Mouse (Mus musculus) brain, embryonic 14.5 days (tissue): Measurements from ENCODE around the gene Mbnl2. TPM values are rescaled to one million over a fixed set of nuclear protein-coding genes. Genes with fewer than 3 reads are reported as not detected.

Source experiments
- DNase-seq: peaks from one replicate; pipeline ENCODE4 v3.0.0-alpha.2; 2011; ENCODE audit warnings: low read depth
- CTCF ChIP-seq: fragments of 200-500 bp; IDR thresholded peaks from 2 replicates; pipeline ENCODE4 v1.5.1; 2012; ENCODE audit warnings: inconsistent platforms, mild to moderate bottlenecking, moderate library complexity, borderline replicate concordance; ENCODE audit not compliant: insufficient read depth, insufficient read length; ENCODE audit errors: extremely low read depth
- POLR2A ChIP-seq: fragments of 200-500 bp; IDR thresholded peaks from 2 replicates; pipeline ENCODE4 v1.6.1; 2012; ENCODE audit warnings: mild to moderate bottlenecking, inconsistent platforms, borderline replicate concordance; ENCODE audit not compliant: poor library complexity, insufficient read depth, insufficient read length, severe bottlenecking; ENCODE audit errors: extremely low read depth
- polyA plus RNA-seq: library from polyadenylated mRNA; depleted of rRNA; stranded (reverse); fragments of >200 nt; gene quantifications from 2 replicates; pipeline ENCODE4 v1.2.3, GENCODE M21; 2012

The Mbnl2 gene
- polyA plus RNA-seq, 1 experiment: 20.2 TPM

GRCm38 (mm10) chr14:120390231-120390944 is 114.9 kb downstream of the Mbnl2 start:
- DNase-seq: no peak
- peak; percentile 9; the same call in 1 of the 2 replicates for TF ChIP-seq CTCF
- no peak for TF ChIP-seq POLR2A

DNA sequence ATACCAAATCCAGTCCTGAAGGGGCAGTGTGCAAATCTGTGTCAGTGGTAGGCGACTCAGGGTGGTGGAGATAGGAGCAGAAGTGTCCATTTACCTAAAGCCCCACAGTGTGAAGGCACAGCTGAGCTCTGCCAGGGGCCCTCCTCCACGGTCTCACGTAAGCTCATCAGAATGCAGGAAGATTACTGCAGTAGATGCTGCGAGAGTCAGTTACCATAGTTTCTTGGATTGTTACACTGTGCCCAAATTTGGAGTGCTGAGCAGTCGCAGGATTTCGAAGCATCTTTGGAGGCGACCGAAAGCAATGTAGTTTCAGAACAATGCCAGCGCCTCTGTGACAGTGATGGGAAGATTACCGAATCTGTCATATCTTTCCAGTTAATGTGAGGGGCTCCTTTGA is 116.2 kb downstream of the Mbnl2 start:
- TF ChIP-seq POLR2A: no peak
- TF ChIP-seq CTCF: no peak
- peak; percentile 45 for DNase-seq

DNA sequence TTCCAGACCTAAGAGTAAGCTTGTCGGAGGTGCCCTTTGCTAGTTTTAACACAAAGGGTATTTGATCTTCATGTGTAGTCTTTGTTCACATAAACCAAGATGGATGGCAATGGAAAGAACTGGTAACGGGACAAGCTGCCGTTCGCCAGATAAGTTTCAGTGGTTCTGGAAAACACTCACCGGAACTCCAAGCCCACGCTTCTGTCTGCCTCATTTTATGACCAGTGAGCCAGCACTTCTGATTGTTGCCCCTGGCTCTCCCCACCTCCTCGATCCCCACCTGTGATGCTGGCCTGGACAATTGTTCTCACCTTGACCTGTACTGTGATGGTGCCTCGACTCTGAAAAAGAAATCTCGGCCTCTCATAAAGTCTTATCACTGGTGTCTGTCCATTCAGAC is 117.0 kb downstream of the Mbnl2 start:
- TF ChIP-seq POLR2A: no peak
- TF ChIP-seq CTCF: no peak
- no peak for DNase-seq

- TF ChIP-seq CTCF (no peak), POLR2A (no peak)
- no peak for DNase-seq
Measured at GRCm38 (mm10) chr14:120393441-120393840, 118.0 kb downstream of the Mbnl2 start.

DNA sequence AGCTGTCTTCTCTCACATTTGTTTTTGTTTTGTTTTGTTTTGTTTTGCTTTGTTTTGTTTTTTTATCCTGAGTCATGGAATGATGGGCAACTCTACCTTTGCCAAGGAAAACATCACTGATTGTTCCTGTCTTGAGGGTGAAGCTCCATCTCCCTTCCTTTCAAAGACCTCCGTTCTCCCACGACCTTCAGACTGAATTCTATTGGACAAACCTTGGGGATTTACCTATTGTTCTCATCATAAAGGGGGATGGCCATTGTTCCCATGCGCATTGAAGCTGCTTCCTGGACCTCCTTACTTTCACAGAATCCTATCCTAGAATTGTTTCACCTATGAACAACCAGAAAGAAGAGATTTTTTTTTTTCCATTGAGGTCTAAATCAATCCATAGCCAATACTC is 118.7 kb downstream of the Mbnl2 start:
- TF ChIP-seq CTCF: no peak
- TF ChIP-seq POLR2A: no peak
- DNase-seq: no peak

DNA sequence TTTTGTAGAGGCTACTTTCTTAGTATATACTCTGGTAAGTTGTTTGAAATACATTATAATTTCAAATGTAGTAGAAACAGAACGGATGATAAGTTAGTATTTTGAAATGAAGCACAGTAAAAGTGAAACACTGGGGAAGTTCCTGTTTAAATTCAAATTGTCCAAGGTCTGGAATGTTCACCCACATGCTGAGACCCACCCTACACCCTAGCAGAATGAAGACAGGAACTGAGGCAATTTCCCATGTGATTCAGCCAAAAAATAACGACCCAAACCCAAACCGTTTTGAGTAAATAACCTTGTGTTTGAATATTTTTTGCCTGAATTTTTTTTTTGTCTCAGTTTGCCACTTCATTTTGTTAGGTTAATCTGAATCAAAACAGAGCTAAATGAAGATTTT is 119.4 kb downstream of the Mbnl2 start:
- no peak for DNase-seq
- TF ChIP-seq POLR2A: no peak
- no peak for TF ChIP-seq CTCF

GRCm38 (mm10) chr14:120395501-120395900 is 120.0 kb downstream of the Mbnl2 start:
- DNase-seq: no peak

GRCm38 (mm10) chr14:120397871-120398647 is 122.6 kb downstream of the Mbnl2 start:
- TF ChIP-seq POLR2A (no peak), CTCF (peak; percentile 90)

More at GRCm38 (mm10) chr14:120395501-120395900, 120.0 kb downstream of the Mbnl2 start:
- TF ChIP-seq POLR2A: no peak
- TF ChIP-seq CTCF: no peak

DNA sequence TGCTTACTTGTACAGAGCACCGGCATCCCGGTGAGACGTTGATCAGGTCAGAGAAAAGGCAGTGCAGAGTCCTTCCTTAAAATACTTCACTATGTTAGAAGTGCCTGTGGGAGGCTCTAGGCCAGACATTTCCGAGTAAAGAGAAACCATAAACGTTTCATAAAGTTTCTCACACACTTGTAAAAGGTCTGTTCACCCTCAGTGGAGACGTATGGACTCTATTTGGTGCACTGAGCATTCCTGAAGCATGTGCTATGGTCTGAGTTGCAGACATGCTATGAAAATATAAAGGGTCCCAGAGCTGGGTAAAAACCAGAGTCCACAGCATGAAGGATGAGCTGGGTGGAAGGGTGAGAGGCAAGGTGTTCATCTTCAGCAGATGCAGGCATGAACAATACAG is 124.1 kb downstream of the Mbnl2 start:
- no peak for DNase-seq
- no peak for TF ChIP-seq CTCF

More at GRCm38 (mm10) chr14:120397871-120398647, 122.6 kb downstream of the Mbnl2 start:
- DNase-seq: peak; percentile 88

- TF ChIP-seq CTCF: no peak
- no peak for TF ChIP-seq POLR2A
- DNase-seq: no peak
Measured at GRCm38 (mm10) chr14:120401158-120401557, 125.7 kb downstream of the Mbnl2 start.

DNA sequence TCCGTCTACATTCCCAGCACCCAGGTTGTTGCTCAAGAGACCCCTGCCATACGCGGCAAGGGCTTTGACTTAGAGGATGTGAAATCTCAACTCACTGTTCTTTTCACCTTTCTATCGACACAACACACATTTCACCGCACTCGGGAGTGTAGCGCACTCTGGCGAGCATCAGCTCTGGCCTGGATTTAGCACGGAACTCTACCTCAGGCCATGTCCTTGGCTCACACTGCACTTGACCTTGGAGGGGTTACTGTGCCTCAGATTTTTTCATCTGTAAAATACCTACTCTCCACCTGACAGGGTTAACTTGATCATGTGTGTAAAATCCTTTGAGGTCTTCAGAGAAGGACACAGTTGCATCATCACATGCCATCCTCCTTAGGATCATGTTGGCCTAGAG is 127.2 kb downstream of the Mbnl2 start:
- no peak for TF ChIP-seq POLR2A
- no peak for TF ChIP-seq CTCF
- DNase-seq: no peak

DNA sequence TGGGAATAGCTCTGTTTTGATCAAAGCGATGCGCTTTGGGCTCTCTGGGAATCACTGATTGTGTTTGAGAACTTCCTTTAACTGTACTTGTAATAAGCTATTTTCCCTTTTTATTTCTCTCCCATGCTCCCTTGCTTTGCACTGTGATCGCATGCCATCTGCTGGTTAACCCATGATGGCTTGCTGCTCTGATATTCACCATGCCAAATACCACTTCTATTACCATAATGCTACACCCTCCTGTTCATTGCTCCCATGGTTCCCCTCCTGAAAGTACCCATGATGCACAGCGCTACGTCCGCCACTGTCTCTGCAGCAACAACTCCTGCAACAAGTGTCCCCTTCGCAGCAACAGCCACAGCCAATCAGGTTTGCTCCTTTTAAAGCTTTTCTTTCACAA is 128.9 kb downstream of the Mbnl2 start:
- TF ChIP-seq CTCF (peak; percentile 14; the same call in 1 of the 2 replicates), POLR2A (no peak)
- peak; percentile 18 for DNase-seq

GRCm38 (mm10) chr14:120404811-120405582 is 129.5 kb downstream of the Mbnl2 start:
- TF ChIP-seq CTCF (no peak), POLR2A (no peak)
- DNase-seq: no peak

GRCm38 (mm10) chr14:120405597-120405996 is 130.1 kb downstream of the Mbnl2 start:
- TF ChIP-seq CTCF (no peak), POLR2A (no peak)

GRCm38 (mm10) chr14:120406271-120406670 is 130.8 kb downstream of the Mbnl2 start:
- TF ChIP-seq POLR2A: no peak
- no peak for TF ChIP-seq CTCF
- no peak for DNase-seq

More at GRCm38 (mm10) chr14:120405597-120405996, 130.1 kb downstream of the Mbnl2 start:
- no peak for DNase-seq
